Comparison of ENCODE assay signal across 8 mouse cellular contexts in the genomic region with DNA sequence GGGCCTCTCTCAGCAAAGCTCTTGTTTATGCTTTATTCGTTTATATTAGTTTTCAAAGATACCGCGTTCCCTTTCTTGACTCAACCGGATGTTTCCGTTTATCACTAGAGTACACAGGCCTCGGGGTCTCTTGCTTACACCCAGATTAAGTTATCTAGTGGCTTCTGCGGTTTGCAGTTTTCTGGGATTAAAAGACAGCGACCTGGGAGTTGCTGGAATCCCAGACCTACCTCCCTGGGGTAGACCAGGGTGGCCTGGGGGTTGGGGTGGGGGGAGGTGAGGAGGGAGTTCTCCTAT. TPM values are rescaled to one million over a fixed set of nuclear protein-coding genes. Genes with fewer than 3 reads are reported as not detected.
DNase-seq lines count a peak whose midpoint lies in the region; ATAC-seq and TF ChIP-seq lines count a peak whose summit lies in the region.

No protein-coding gene starts in this region.

- peak overlapping the region; percentile 71 for H3K4me3 ChIP-seq in kidney, postnatal 0 days (replicated peaks; ENCODE audit: low read depth, low read length)
- peak overlapping the region; percentile 74 for H3K4me3 ChIP-seq in embryonic facial prominence, embryonic 14.5 days (ENCODE audit: low read depth, low read length)
- H3K4me3 ChIP-seq in intestine, postnatal 0 days (ENCODE audit: low read depth, low read length), result peak overlapping the region; percentile 57
- peak overlapping the region; percentile 73 for H3K4me3 ChIP-seq in midbrain, postnatal 0 days (ENCODE audit: low read depth, low read length)

- no peak for TF ChIP-seq CTCF in kidney, postnatal 0 days (IDR thresholded peaks at IDR 0.05; ENCODE audit: low read depth)
- TF ChIP-seq CTCF in intestine, postnatal 0 days (IDR thresholded peaks at IDR 0.05; ENCODE audit: low read depth), result no peak
- TF ChIP-seq CTCF in midbrain, postnatal 0 days (IDR thresholded peaks at IDR 0.05), result no peak

- H3K4me2 ChIP-seq in kidney, postnatal 0 days (ENCODE audit: low read length), result peak overlapping the region; percentile 95
- H3K4me2 ChIP-seq in embryonic facial prominence, embryonic 14.5 days (ENCODE audit: low read depth, low read length), result peak overlapping the region; percentile 99
- H3K4me2 ChIP-seq in intestine, postnatal 0 days (replicated peaks; ENCODE audit: low read depth), result peak overlapping the region; percentile 99
- peak overlapping the region; percentile 100 for H3K4me2 ChIP-seq in midbrain, postnatal 0 days (ENCODE audit: low read depth, low read length, poor library complexity, severe bottlenecking)

- H3K4me1 ChIP-seq in kidney, postnatal 0 days (replicated peaks; ENCODE audit: insufficient read depth, low read length), result no peaks in the 10 kb centered on the region; the same call in 1 of the 2 replicates
- H3K4me1 ChIP-seq in embryonic facial prominence, embryonic 14.5 days (ENCODE audit: control insufficient read depth, insufficient read depth, low read length), result peaks cover 7% of the 10 kb centered on the region; the same call in 1 of the 2 replicates
- H3K4me1 ChIP-seq in intestine, postnatal 0 days (replicated peaks; ENCODE audit: control insufficient read depth, insufficient read depth, low read length), result no peaks in the 10 kb centered on the region
- H3K4me1 ChIP-seq in midbrain, postnatal 0 days (ENCODE audit: insufficient read depth, low read length), result no peaks in the 10 kb centered on the region

- H3K9me3 ChIP-seq in kidney, postnatal 0 days (replicated peaks; ENCODE audit: low read length), result no peaks in the 10 kb centered on the region
- H3K9me3 ChIP-seq in embryonic facial prominence, embryonic 14.5 days (ENCODE audit: control insufficient read depth, low read length), result 0 out of 2 replicates have a peak, but pooled peaks cover 5% of the 10 kb centered on the region
- peaks cover 3% of the 10 kb centered on the region; the same call in 1 of the 2 replicates for H3K9me3 ChIP-seq in intestine, postnatal 0 days (ENCODE audit: control insufficient read depth)
- H3K9me3 ChIP-seq in midbrain, postnatal 0 days (ENCODE audit: low read length), result no peaks in the 10 kb centered on the region

- no peaks in the 10 kb centered on the region for H3K27me3 ChIP-seq in kidney, postnatal 0 days (ENCODE audit: insufficient read depth, low read length)
- H3K27me3 ChIP-seq in embryonic facial prominence, embryonic 14.5 days (replicated peaks; ENCODE audit: control insufficient read depth, insufficient read depth, low read length), result no peaks in the 10 kb centered on the region
- peaks cover 6% of the 10 kb centered on the region; the same call in 1 of the 2 replicates for H3K27me3 ChIP-seq in intestine, postnatal 0 days (replicated peaks; ENCODE audit: control insufficient read depth, insufficient read depth, low read length)
- H3K27me3 ChIP-seq in midbrain, postnatal 0 days (ENCODE audit: insufficient read depth, low read length), result no peaks in the 10 kb centered on the region

- no peaks in the 10 kb centered on the region for H3K36me3 ChIP-seq in kidney, postnatal 0 days (ENCODE audit: insufficient read depth, low read length)
- no peaks in the 10 kb centered on the region for H3K36me3 ChIP-seq in embryonic facial prominence, embryonic 14.5 days (ENCODE audit: control insufficient read depth, insufficient read depth, low read length)
- no peaks in the 10 kb centered on the region for H3K36me3 ChIP-seq in intestine, postnatal 0 days (ENCODE audit: control insufficient read depth, insufficient read depth)
- no peaks in the 10 kb centered on the region for H3K36me3 ChIP-seq in midbrain, postnatal 0 days (ENCODE audit: insufficient read depth, low read length)

- H3K9ac ChIP-seq in kidney, postnatal 0 days (ENCODE audit: low read depth, low read length), result no peak overlapping the region
- peak overlapping the region; percentile 80 for H3K9ac ChIP-seq in embryonic facial prominence, embryonic 14.5 days (ENCODE audit: low read depth, low read length)
- H3K9ac ChIP-seq in intestine, postnatal 0 days (ENCODE audit: low read depth, low read length), result no peak overlapping the region
- no peak overlapping the region for H3K9ac ChIP-seq in midbrain, postnatal 0 days (replicated peaks; ENCODE audit: low read length, poor library complexity, severe bottlenecking)

- no peak overlapping the region for H3K27ac ChIP-seq in kidney, postnatal 0 days
- no peak overlapping the region for H3K27ac ChIP-seq in embryonic facial prominence, embryonic 14.5 days (replicated peaks; ENCODE audit: low read depth, low read length)
- H3K27ac ChIP-seq in intestine, postnatal 0 days (ENCODE audit: low read depth, low read length), result no peak overlapping the region
- no peak overlapping the region for H3K27ac ChIP-seq in midbrain, postnatal 0 days (ENCODE audit: low read depth, low read length)

- WGBS in kidney, postnatal 0 days, result 11% methylated on average over 8 of the region's 8 CpGs
- WGBS in embryonic facial prominence, embryonic 14.5 days, result 5% methylated on average over 8 of the region's 8 CpGs
- WGBS in intestine, postnatal 0 days, result 14% methylated on average over 8 of the region's 8 CpGs
- 5% methylated on average over 8 of the region's 8 CpGs for WGBS in midbrain, postnatal 0 days

- ATAC-seq in kidney, postnatal 0 days (replicated peaks; ENCODE audit: low FRiP score, low read depth), result no peak
- ATAC-seq in embryonic facial prominence, embryonic 14.5 days (ENCODE audit: low read depth), result no peak
- ATAC-seq in intestine, postnatal 0 days, result no peak
- no peak for ATAC-seq in midbrain, postnatal 0 days (ENCODE audit: low FRiP score)

- DNase-seq in kidney, postnatal 0 days (ENCODE audit: low spot score), result peak; percentile 26
- DNase-seq in kidney, adult 18-20 months, result no peak
- peak; percentile 30 for DNase-seq in embryonic facial prominence, embryonic 14.5 days (ENCODE audit: low spot score)
- DNase-seq in midbrain, postnatal 0 days (ENCODE audit: low spot score), result no peak
- no peak for DNase-seq in adrenal gland, postnatal 25 days
- DNase-seq in urinary bladder, adult 2 months (ENCODE audit: low spot score), result no peak
- DNase-seq in ovary, postnatal 10 days (ENCODE audit: low spot score), result no peak

RNA-seq across cellular contexts. Expression of gene Adamts3, which starts 0.7 kb away (rescaled TPM):
- 1.1 and 1.2 TPM in 2 replicates for polyA plus RNA-seq in kidney, postnatal 0 days (2015; fragmentation: Nextera tagmentation; extraction: Ambion mirVana)
- polyA plus RNA-seq in embryonic facial prominence, embryonic 14.5 days (2014; fragmentation: Nextera tagmentation; extraction: Ambion mirVana), result 5.6 and 6.5 TPM in 2 replicates
- polyA plus RNA-seq in intestine, postnatal 0 days (2015; fragmentation: Nextera tagmentation; extraction: Ambion mirVana), result 0.72 and 0.82 TPM in 2 replicates
- 10.9 and 15.7 TPM in 2 replicates for total RNA-seq in midbrain, postnatal 0 days (2014; rRNA removed)
- 2.7 and 2.9 TPM in 2 replicates for polyA plus RNA-seq in midbrain, postnatal 0 days (2015; fragmentation: Nextera tagmentation; extraction: Ambion mirVana)
- 5.4 and 8.5 TPM in 2 replicates for total RNA-seq in adrenal gland, postnatal 25 days (2021)
- 2.1 and 2.2 TPM in 2 replicates for polyA plus RNA-seq in urinary bladder, adult 2 months (2012; rRNA removed)

Comparison
In these comparisons a context has a peak if more than half of its experiments do, and no peak if none do; other contexts are left out.
1. DNase-seq: peak in kidney, postnatal 0 days (single experiment) and embryonic facial prominence, embryonic 14.5 days (single experiment); none in kidney, adult 18-20 months (single experiment), midbrain, postnatal 0 days (single experiment), adrenal gland, postnatal 25 days (single experiment), urinary bladder, adult 2 months (single experiment) and ovary, postnatal 10 days (single experiment).
2. Peak in every context shown above with its lines, with median percentiles within 50 percentile points of each other: H3K4me2 ChIP-seq and H3K4me3 ChIP-seq.